Mouse (Mus musculus) adrenal gland, adult 2 months (tissue): Measurements from ENCODE around the gene Pex19. TPM values are rescaled to one million over a fixed set of nuclear protein-coding genes. Genes with fewer than 3 reads are reported as not detected.

ENCODE experiments used
- DNase-seq: peaks from one replicate; pipeline ENCODE4 v3.0.0; 2021
- long read RNA-seq: library from polyadenylated mRNA; stranded (forward); transcript quantifications from one replicate; pipeline ENCODE4 v2.0.0, GENCODE M21; 2021
- polyA plus RNA-seq: library from polyadenylated mRNA; depleted of rRNA; stranded (reverse); fragments of >200 nt; gene quantifications from 2 replicates; pipeline ENCODE4 v1.2.3, GENCODE M21; 2012; rRNA removed
- total RNA-seq, 2 experiments: library from RNA; stranded (reverse); gene quantifications; 2 replicates each; pipeline ENCODE4 v1.2.3; 2021

The Pex19 gene
- total RNA-seq (100 to 1,000 TPM; 112 to 114 TPM), polyA plus RNA-seq (104 and 114 TPM in 2 replicates)
- long read RNA-seq, transcript Pex19-201 (8 exons, 1,917 nt) = major isoform, 99 of 123 reads
- long read RNA-seq, partial matches to known transcripts = 5 of 123 reads
- long read RNA-seq, other reads (novel, unspliced or antisense) = 19 of 123 reads

- DNase-seq = peak; percentile 85
Observed at GRCm38 (mm10) chr1:172126376-172127347, at the start of gene Pex19. Gene Pex19, plus strand, starts transcription at chr1:172126755.

- DNase-seq = peak; percentile 58
Observed at GRCm38 (mm10) chr1:172077981-172078380, 48.6 kb upstream of the Pex19 start.

GRCm38 (mm10) chr1:172082101-172082898 lies 44.3 kb upstream of the Pex19 start, which contains the start of the genes Copa and Ncstn:
Gene Copa, plus strand, starts transcription at chr1:172082529.
Gene Ncstn, minus strand, starts transcription at chr1:172082795.
- DNase-seq = peak; percentile 95

DNA sequence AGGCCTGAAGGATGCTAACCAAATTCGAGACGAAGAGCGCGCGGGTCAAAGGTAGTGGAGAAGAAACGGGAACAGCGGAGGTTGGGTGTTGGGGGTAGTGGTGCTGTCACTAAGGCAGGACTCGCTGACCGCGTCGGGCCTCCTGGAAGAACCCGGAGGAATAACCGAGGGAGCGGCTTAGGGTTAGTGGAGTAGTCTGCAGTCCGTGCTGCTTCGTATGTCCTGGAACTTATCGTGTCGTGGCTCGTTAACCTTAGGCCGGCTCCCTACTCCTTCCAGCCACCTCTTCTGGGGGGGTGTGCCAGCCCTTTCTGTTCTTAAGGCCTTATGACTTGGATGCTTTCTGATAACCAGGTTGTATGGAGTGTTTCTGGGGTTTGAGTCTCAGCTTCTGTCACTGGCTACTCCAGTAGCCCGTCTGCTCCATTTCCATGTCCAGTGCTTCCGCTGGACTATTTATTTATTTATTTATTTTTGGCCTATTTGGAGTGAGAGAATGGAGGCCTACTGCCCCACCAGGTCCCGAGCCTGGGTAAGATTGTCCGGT lies 43.6 kb upstream of the Pex19 start:
- DNase-seq = no peak

DNA sequence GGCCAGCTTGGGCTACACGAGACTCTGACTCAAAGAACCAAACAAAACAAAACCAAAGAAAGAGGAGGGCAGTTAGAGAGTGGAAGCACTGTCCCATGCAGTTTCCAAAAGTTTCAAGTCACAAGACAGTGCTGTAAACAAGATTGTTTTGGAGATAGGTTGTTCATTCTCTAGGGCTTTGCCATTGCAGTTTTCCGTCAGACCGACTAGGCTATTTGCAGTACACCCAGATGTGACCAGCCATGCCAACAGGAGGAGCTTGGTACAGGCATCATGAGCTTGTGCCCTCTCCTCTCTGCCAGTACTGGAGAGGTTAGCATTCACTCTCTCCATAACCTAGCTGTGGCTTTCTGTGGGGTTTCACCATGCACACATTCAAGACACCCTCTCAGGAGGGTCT lies 33.0 kb upstream of the Pex19 start:
- DNase-seq = no peak

- DNase-seq = no peak
Observed at GRCm38 (mm10) chr1:172094295-172094694, 32.3 kb upstream of the Pex19 start.

DNA sequence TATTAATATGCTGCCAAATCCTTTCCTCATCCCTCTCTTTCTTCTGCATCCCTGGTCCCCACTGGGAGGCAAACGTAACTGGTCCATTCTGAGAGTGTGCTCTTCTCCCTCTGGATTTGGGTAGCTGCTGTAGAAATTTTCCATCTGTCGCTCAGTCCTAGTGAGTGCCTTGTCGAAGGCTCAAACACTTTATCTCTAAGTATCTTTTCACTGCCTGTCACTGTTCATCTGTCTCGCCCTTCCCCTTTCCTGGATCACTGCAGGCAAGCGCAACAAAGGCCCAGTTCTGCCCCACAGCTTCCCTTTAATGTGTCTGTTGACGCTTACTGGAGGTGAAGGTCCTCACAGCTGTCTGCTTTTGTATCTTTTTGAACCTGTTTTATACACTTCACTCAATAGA lies 31.4 kb upstream of the Pex19 start:
- no peak for DNase-seq

DNA sequence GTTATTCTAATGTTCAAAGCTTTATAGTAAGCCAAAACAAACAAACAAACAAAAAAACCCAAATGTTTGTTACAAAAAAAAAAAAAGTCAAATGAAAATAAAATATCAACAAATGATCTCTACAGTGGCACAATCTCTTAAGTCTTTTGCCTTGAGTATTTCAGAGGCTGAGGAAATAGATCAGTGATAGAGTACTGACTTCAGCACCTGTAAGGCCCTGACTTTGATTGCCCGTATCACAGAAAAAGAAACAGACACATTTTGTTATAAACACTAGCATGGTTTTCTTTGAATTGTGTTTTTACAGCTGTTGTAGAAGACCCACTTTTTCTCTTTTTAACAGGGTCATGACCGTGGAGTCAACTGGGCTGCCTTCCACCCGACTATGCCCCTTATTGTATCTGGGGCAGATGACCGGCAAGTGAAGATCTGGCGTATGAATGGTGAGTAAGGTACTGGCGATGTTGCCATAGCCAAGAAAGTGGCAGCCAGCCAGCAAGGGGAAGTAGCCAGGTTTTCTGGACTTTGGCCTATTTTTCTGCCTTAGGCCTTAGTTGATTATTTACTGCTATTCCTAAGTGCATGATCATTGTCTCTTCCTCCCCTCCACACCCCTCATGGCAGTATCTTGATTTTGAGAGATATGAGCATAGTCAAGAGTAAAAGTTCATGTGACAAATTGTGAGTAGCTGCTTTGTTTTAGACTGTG lies 27.1 kb upstream of the Pex19 start:
- DNase-seq = peak; percentile 36

GRCm38 (mm10) chr1:172103619-172104018 lies 22.9 kb upstream of the Pex19 start:
- no peak for DNase-seq

DNA sequence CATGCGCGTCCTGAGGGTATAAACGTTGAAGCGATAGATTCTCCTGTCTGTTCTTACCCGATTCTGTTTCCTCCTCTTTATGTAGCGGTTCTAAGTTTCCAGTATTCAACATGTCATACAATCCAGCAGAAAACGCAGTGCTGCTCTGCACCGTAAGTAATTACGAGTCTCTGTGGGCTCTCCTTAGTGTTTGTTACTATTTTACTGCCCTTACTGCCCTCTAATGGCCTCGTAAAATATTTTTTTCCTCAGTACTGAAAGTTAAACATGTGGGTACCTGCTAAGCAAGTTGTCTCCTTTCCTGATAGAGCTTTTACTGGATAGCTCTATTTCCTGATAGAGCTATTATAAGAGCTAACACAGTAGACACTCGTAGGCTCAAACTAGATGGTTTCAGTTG lies 21.5 kb upstream of the Pex19 start:
- DNase-seq = no peak

GRCm38 (mm10) chr1:172107777-172108477 lies 18.6 kb upstream of the Pex19 start:
- no peak for DNase-seq

- DNase-seq = no peak
Observed at GRCm38 (mm10) chr1:172116948-172117347, 9.6 kb upstream of the Pex19 start.

DNA sequence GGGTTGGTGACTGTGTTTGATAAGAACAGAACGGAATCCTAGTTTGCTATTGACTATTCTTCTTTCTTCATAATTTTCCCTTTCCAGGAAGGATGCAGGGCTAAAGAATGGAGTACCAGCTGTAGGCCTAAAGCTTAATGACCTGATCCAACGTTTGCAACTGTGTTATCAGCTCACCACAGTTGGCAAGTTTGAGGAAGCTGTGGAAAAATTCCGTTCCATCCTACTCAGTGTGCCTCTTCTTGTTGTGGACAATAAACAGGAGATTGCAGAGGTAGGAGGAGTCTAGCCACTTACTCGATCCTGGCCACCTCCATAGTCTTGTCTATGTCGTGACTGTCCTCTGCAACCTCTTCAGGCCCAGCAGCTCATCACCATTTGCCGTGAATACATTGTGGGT lies 7.5 kb upstream of the Pex19 start:
- DNase-seq = no peak

- DNase-seq = peak; percentile 38
Observed at GRCm38 (mm10) chr1:172119720-172120119, 6.8 kb upstream of the Pex19 start.

- DNase-seq = no peak
Observed at GRCm38 (mm10) chr1:172122671-172123070, 3.9 kb upstream of the Pex19 start.

DNA sequence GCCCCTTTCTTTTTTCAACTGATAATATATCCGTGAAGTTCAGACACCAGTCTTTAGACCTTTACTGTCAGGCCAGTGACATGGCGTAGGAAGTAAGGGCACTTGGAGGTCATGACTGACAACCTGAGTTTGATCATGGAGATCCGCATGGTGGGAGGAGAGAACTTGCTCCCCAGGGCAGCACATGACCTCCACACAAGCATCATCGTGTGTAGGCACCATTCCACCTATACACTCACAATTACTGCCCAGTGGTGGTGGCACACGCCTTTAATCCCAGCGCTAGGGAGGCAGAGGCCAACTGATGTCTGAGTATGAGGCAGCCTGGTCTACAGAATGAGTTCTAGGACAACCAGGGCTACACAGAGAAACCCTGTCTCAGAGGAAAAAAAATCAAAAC lies 2.0 kb upstream of the Pex19 start:
- no peak for DNase-seq

DNA sequence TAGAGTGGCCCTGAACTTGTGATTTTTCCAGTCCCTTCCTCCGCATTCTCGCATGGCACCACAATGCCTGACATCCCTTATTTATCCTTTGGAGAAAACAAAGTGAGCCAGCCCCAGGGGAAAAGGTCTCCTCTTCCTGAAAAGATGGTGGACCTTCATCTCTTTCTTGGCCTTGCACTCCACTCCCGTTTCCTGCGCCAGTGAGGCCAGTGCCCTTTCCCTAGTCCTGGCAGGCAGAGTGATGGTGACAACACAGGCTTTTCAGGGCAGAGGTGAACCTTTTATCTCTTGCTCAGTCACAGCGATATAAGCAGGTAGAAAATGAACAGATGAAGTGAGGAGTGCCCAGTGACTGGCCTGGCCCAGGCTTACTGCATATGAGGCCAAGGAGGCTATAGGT lies 932 bp downstream of the Pex19 start:
- peak; percentile 63 for DNase-seq

DNA sequence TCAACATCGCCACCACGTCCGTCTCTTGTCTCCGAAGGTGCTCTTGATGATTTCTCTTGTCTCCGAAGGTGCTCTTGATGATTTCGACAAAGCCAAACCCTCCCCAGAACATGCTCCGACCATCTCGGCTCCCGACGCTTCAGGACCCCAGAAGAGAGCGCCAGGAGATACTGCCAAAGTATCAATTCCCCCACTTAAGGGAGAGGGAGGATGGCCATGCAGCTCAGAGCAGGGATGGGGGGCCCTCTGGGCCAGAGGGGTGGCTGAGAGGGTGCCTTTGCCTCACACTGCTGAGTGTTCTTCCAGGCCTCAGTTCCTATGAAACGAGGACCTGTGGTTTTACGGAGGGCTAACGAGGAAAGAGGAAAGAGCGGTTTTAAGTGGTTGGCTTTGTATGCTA lies 2.0 kb downstream of the Pex19 start:
- no peak for DNase-seq

DNA sequence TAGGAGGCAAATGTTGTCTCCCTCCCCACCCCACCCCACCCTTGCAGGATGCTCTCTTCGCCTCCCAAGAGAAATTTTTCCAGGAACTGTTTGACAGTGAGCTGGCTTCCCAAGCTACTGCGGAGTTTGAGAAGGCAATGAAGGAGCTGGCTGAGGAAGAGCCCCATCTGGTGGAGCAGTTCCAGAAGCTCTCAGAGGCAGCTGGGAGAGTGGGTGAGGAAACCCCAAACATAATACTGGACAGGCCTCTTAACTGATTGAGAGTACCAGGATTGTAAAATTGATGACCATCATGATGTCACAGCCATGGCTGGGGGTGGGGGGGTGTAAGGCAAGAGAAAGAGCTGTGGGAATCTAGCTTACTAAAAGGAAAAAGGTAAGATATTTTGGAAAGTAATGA lies 2.6 kb downstream of the Pex19 start:
- no peak for DNase-seq

DNA sequence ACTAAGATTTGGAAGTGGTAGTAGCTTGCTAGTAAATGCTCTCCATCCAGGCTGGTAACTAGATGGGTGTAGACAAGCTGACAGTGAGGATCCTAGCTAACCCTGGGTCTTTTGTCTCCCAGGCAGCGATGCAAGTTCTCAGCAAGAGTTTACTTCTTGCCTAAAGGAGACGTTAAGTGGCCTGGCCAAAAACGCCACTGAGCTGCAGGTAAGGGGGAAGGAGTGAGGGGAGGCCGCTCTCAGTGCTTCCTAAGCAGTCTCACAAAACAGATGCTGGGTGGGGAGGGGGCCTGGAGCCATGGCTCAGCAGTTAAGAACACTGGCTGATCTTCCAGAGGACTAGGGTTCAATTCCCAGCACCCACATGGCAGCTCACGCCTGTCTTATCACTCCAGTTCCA lies 3.2 kb downstream of the Pex19 start:
- no peak for DNase-seq

GRCm38 (mm10) chr1:172132319-172132718 lies 5.8 kb downstream of the Pex19 start:
- no peak for DNase-seq
